Mouse (Mus musculus) mesoderm, embryonic 11.5 days (tissue): ENCODE results near the gene Gm21974.
"Not testable (repeated sequence)": the region's sequence is repeated elsewhere in the genome, so short reads cannot be mapped to it uniquely, and the experiment has no call there.

Experiments
- DNase-seq: peaks from one replicate; pipeline ENCODE4 v3.0.0-alpha.2; 2012; ENCODE audit warnings: low read depth, low spot score

The Gm21974 gene

GRCm38 (mm10) chr7:127895442-127895841 is at the start of gene Gm21974, which contains the start of gene Vkorc1:
Gm21974 (minus strand) TSS chr7:127895454.
Vkorc1 (minus strand) TSS chr7:127895617.
- peak; percentile 96 for DNase-seq

GRCm38 (mm10) chr7:127944614-127945013 is 49.4 kb upstream of the Gm21974 start:
- no peak for DNase-seq

- not testable (repeated sequence) for DNase-seq
Measured at GRCm38 (mm10) chr7:127942097-127942496, 46.8 kb upstream of the Gm21974 start.

- DNase-seq, result no peak
Measured at GRCm38 (mm10) chr7:127936216-127936884, 41.1 kb upstream of the Gm21974 start.

- DNase-seq, result no peak
Measured at GRCm38 (mm10) chr7:127935748-127936159, 40.5 kb upstream of the Gm21974 start.

GRCm38 (mm10) chr7:127935028-127935722 is 39.9 kb upstream of the Gm21974 start:
- peak; percentile 96 for DNase-seq

- DNase-seq, result no peak
Measured at GRCm38 (mm10) chr7:127934075-127934474, 38.8 kb upstream of the Gm21974 start.

GRCm38 (mm10) chr7:127932273-127933031 is 37.2 kb upstream of the Gm21974 start:
- DNase-seq, result peak; percentile 38

GRCm38 (mm10) chr7:127931351-127932135 is 36.3 kb upstream of the Gm21974 start:
- no peak for DNase-seq

- DNase-seq, result no peak
Measured at GRCm38 (mm10) chr7:127930636-127931035, 35.4 kb upstream of the Gm21974 start.

GRCm38 (mm10) chr7:127929923-127930322 is 34.7 kb upstream of the Gm21974 start, which contains the start of gene Prss8:
Prss8 (minus strand) TSS chr7:127930104.
- no peak for DNase-seq

- DNase-seq, result no peak
Measured at GRCm38 (mm10) chr7:127928596-127928995, 33.3 kb upstream of the Gm21974 start.

GRCm38 (mm10) chr7:127927726-127928125 is 32.5 kb upstream of the Gm21974 start:
- no peak for DNase-seq

- no peak for DNase-seq
Measured at GRCm38 (mm10) chr7:127926846-127927245, 31.6 kb upstream of the Gm21974 start.

GRCm38 (mm10) chr7:127926066-127926465 is 30.8 kb upstream of the Gm21974 start:
- DNase-seq, result no peak

- no peak for DNase-seq
Measured at GRCm38 (mm10) chr7:127925252-127925651, 30.0 kb upstream of the Gm21974 start.

GRCm38 (mm10) chr7:127923714-127924113 is 28.5 kb upstream of the Gm21974 start:
- DNase-seq, result no peak

GRCm38 (mm10) chr7:127922451-127923275 is 27.4 kb upstream of the Gm21974 start:
- DNase-seq, result no peak

- peak; percentile 30 for DNase-seq
Measured at GRCm38 (mm10) chr7:127921516-127921915, 26.3 kb upstream of the Gm21974 start.

GRCm38 (mm10) chr7:127919290-127919689 is 24.0 kb upstream of the Gm21974 start:
- DNase-seq, result no peak
